Mouse (Mus musculus): ENCODE results near the gene Unc93b1. TPM values are rescaled to one million over a fixed set of nuclear protein-coding genes. Genes with fewer than 3 reads are reported as not detected.

Unc93b1 gene
- polyA plus RNA-seq (2016; fragmentation: Nextera tagmentation; extraction: Ambion mirVana): 12.5 and 12.7 TPM in 2 replicates

DNA sequence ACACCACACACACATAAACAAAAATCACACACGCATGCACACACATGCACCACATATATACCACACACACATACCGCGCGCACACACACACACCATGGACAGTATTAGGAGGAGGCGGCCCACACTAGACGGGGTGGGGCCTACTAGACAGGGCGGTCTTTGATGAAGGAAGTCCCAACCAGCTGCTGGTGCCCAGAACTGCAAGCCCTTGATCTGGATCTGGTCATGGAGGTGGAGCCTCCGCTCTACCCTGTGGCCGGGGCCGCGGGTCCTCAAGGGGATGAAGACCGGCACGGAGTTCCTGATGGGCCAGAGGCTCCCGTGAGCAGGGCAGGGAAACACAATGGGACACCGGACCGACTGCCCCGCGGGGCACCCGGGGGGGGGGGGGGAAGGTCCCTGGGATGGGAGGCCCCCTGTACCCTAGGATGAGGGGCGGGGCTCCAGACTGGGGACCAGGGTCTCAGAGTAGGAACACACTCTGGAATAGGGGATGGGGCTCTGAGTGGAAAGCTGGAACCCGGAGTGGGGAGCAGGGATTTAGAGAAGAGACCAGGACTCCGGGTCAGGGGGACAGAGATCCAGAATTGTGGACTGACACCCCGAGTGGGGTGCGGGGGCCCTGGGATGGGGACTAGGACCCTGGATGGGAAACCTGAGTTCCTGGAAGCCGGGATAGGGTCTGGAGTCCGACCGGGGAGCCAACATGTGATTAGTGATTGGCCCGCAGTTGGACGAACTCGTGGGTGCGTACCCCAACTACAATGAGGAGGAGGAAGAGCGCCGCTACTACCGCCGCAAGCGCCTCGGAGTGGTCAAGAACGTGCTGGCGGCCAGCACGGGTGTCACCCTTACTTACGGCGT, at the start of gene Unc93b1:
TSS of gene Unc93b1 (plus strand) at position 155 of the 864 bp plus-strand sequence.
- 6% methylated on average over 42 of the region's 42 CpGs for WGBS

DNA sequence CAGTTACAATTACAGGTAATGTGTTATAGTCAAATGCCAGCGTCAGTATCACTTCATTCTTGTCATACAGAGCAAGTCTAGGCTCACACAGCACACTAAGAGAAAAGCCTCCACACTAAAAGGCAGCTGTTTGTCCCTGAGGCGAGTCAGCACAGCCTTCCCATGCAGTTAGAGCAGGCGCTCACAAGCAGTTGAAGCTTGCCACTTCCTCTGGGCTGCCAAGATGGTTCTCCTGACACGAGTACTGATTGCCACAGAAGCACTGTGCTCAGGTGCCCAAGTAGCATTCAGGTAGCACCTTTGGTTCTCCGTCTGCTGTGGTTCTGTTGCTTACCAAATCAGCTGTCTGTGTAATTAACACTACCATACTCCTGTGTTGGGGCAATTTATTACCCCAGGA, 45.9 kb upstream of the Unc93b1 start:
- ATAC-seq (ENCODE audit: insufficient number of reproducible peaks, insufficient read depth, low FRiP score, low TSS enrichment): no peak
- Histone ChIP-seq H3K4me1 (no peaks in the 10 kb centered on the region), H3K4me3 (no peak overlapping the region), H3K27ac (no peak overlapping the region), H3K36me3 (peaks cover 61% of the 10 kb centered on the region), H3K9me3 (no peaks in the 10 kb centered on the region), H3K9ac (no peak overlapping the region), H3K4me2 (replicated peaks) (no peak overlapping the region), H3K27me3 (no peaks in the 10 kb centered on the region)
- 91% methylated on average over 5 of the region's 5 CpGs for WGBS

More for the DNA sequence above, at the start of gene Unc93b1:
- peak within 1 kb of the TSS; percentile 46 for H3K4me3 ChIP-seq
- H3K9me3 ChIP-seq: no peaks in the 10 kb centered on the region
- peak; percentile 85 for ATAC-seq (ENCODE audit: insufficient number of reproducible peaks, insufficient read depth, low FRiP score, low TSS enrichment)
- no peaks in the 10 kb centered on the region for H3K36me3 ChIP-seq
- no peaks in the 10 kb centered on the region for H3K27me3 ChIP-seq
- H3K27ac ChIP-seq: no peak within 1 kb of the TSS
- H3K4me2 ChIP-seq (replicated peaks): peak within 1 kb of the TSS; percentile 88
- peak within 1 kb of the TSS; percentile 50 for H3K9ac ChIP-seq
- peaks cover 17% of the 10 kb centered on the region for H3K4me1 ChIP-seq

DNA sequence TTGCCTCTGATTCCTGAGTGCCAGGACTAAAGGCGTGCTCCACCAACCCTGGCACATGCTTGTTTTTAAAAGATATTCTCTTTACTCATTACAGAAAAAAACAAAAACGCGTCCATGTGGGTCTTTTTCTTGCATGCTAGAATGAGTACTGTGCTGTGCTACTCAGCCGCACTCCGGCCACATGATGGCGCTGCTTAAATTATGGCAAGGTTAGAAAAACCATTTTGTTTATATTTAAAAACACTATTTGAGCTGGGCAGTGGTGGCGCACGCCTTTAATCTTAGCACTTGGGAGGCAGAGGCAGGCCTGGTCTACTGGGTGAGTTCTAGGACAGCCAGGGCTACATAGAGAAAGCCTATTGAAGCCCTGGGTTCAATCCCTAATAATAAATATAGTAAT, 44.8 kb upstream of the Unc93b1 start:
- H3K4me1 ChIP-seq: no peaks in the 10 kb centered on the region
- WGBS: 84% methylated on average over 8 of the region's 8 CpGs
- H3K36me3 ChIP-seq: peaks cover 67% of the 10 kb centered on the region
- no peak overlapping the region for H3K4me3 ChIP-seq
- H3K9me3 ChIP-seq: no peaks in the 10 kb centered on the region
- ATAC-seq (ENCODE audit: insufficient number of reproducible peaks, insufficient read depth, low FRiP score, low TSS enrichment): no peak
- H3K27me3 ChIP-seq: no peaks in the 10 kb centered on the region
- H3K9ac ChIP-seq: no peak overlapping the region
- H3K4me2 ChIP-seq (replicated peaks): no peak overlapping the region
- H3K27ac ChIP-seq: no peak overlapping the region

DNA sequence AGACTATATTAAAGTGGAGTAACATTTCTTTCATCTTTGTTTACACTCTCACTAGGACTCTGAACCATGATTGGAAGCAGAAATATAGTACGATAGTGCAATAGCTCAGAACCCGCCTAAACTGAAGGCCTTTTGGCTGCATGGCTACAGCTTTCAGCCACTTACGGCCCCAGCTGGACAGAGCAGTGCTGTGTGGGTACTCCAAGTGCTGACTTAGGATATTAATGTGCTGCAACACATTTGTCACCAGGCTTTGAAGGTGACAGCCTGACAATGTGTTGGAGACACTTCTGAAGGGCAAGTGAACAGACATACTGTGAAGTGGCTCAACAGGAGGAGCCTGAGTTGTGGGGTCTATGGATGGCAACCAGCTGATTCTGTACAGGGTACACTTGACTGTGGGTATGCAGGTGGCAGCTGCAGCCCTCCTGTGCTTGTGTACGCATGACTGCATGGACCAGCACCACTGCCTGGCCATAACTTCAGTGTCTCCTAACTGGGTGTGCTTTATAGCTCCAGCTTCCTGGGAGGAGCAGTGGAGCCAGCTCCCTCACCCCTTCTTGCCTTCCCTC, 41.4 kb upstream of the Unc93b1 start:
- Histone ChIP-seq H3K4me3 (no peak overlapping the region), H3K27me3 (no peaks in the 10 kb centered on the region), H3K4me1 (no peaks in the 10 kb centered on the region), H3K9me3 (no peaks in the 10 kb centered on the region), H3K4me2 (replicated peaks) (no peak overlapping the region), H3K9ac (no peak overlapping the region), H3K27ac (no peak overlapping the region), H3K36me3 (peaks cover 92% of the 10 kb centered on the region)
- ATAC-seq (ENCODE audit: insufficient number of reproducible peaks, insufficient read depth, low FRiP score, low TSS enrichment): no peak
- WGBS: 92% methylated on average over 4 of the region's 4 CpGs

DNA sequence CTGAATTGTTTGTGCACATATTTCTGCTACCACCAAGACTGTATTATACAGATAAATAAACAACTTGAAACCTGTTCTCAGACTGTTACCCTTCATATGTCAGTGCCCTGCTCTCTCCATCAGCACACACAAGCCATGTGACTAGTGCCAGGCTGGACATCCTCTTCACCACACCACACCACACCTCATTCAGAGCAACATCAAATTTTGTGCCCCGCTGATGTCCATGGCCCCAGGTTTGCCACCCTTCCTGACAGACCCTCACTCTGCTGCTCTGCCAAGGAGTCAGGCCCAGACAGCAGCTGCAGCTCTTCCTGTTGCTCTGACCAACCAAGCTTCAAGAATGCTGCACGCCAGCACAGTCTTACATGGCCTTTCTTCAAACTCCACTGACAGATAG, 40.7 kb upstream of the Unc93b1 start:
- Histone ChIP-seq H3K27ac (no peak overlapping the region; the same call in 1 of the 2 replicates), H3K36me3 (peaks cover 91% of the 10 kb centered on the region), H3K4me2 (replicated peaks) (no peak overlapping the region), H3K27me3 (no peaks in the 10 kb centered on the region), H3K4me1 (no peaks in the 10 kb centered on the region), H3K4me3 (no peak overlapping the region), H3K9ac (no peak overlapping the region), H3K9me3 (no peaks in the 10 kb centered on the region)
- WGBS: 87% methylated on average over 2 of the region's 2 CpGs
- ATAC-seq (ENCODE audit: insufficient number of reproducible peaks, insufficient read depth, low FRiP score, low TSS enrichment): no peak

DNA sequence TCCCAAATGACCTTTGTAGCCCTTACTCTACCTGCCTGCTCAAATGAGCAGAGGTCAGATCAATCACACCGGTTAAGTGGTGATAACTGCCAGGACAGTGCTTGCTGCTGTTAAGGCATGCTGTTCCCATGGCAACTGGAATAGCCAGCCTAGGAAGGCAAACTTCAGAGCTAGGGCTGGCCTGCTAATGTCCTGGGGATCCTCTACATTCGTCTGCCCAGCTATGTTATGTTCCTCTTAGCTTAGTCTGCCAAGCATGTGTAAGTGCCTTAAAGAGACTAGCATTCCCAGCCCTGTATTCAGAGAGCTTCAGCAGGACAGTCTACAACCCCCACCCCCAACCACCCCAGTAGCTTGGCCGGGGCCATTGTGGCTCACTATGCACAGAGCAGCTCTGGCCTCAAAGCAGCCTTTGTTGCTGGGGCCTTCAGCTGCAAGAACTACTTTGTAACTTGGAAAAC, 39.8 kb upstream of the Unc93b1 start:
- ATAC-seq (ENCODE audit: insufficient number of reproducible peaks, insufficient read depth, low FRiP score, low TSS enrichment): no peak
- H3K27ac ChIP-seq: 0 out of 2 replicates have a peak overlapping the region, but pooled peaks have one; percentile 12

DNA sequence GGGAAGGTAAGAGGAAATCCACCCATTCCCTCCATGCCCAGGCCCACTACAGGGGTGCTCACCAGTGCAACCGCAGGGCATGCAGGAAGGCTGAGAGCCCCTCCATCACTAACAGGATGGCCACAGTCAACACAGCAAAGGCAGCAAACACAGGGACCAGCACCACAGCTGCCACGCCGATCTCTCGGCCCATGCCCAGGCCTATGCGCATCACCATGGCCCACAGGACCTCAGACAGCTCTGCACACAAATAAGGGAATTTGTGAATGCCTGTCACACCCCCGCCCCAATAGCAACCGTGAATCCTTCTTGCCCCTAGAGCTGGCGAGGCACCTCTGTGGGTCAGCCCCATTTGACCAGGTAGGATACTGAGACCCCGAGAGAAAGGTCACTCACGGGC, 38.8 kb upstream of the Unc93b1 start:
- no peak overlapping the region for H3K9ac ChIP-seq
- H3K4me1 ChIP-seq: no peaks in the 10 kb centered on the region
- 90% methylated on average over 10 of the region's 10 CpGs for WGBS
- ATAC-seq (ENCODE audit: insufficient number of reproducible peaks, insufficient read depth, low FRiP score, low TSS enrichment): no peak
- no peaks in the 10 kb centered on the region for H3K9me3 ChIP-seq
- no peak overlapping the region for H3K27ac ChIP-seq
- H3K27me3 ChIP-seq: no peaks in the 10 kb centered on the region
- no peak overlapping the region for H3K4me3 ChIP-seq
- no peak overlapping the region for H3K4me2 ChIP-seq (replicated peaks)
- H3K36me3 ChIP-seq: peaks cover 83% of the 10 kb centered on the region

More for the DNA sequence above, 39.8 kb upstream of the Unc93b1 start:
- H3K4me1 ChIP-seq: no peaks in the 10 kb centered on the region
- no peak overlapping the region for H3K9ac ChIP-seq
- H3K27me3 ChIP-seq: no peaks in the 10 kb centered on the region
- H3K9me3 ChIP-seq: no peaks in the 10 kb centered on the region
- peaks cover 89% of the 10 kb centered on the region for H3K36me3 ChIP-seq
- WGBS: 27% methylated on average over 3 of the region's 3 CpGs
- no peak overlapping the region for H3K4me2 ChIP-seq (replicated peaks)
- H3K4me3 ChIP-seq: no peak overlapping the region

DNA sequence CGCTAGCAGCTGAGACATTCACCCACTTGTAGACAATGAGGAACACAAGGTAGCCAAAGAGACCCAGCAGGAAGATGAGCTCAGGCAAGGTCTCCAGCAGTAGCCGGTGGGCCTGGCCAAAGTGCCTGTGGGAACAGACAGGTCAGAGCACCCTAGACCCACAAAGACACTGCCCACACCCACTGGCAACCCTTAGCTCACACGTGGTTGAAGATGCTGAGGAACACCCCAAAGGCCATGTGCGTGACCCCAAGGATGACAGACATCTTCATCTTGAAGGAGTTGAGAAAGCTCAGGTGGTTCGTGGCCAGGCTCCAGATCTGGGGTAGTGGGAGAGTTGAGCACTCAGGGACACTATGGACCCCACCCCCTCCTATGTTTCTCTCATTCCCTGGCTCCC, 37.4 kb upstream of the Unc93b1 start:
- Histone ChIP-seq H3K4me2 (replicated peaks) (no peak overlapping the region), H3K36me3 (peaks cover 83% of the 10 kb centered on the region), H3K9me3 (no peaks in the 10 kb centered on the region), H3K4me1 (no peaks in the 10 kb centered on the region), H3K9ac (no peak overlapping the region), H3K27me3 (no peaks in the 10 kb centered on the region), H3K4me3 (no peak overlapping the region), H3K27ac (no peak overlapping the region)
- no peak for ATAC-seq (ENCODE audit: insufficient number of reproducible peaks, insufficient read depth, low FRiP score, low TSS enrichment)
- WGBS: 91% methylated on average over 5 of the region's 5 CpGs

DNA sequence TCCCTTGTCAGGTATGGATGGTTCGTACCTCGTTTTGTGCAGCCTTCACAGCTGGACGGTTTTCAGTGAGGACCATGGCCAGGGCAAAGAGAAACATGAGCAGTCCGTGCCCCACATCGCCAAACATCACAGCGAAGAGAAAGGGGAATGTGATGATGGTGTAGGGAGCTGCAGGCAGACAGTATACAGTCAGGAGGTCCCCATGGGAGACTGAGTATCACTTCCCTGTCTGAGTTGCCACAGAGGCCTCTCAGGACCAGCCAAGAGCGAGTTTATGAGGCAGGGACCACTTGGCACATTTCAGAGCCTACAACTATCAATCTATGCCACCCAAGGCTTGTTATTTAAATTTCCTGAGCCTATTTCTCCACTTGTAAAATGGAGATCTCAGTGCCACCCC, 36.0 kb upstream of the Unc93b1 start:
- Histone ChIP-seq H3K9me3 (no peaks in the 10 kb centered on the region), H3K4me2 (replicated peaks) (no peak overlapping the region), H3K4me3 (no peak overlapping the region), H3K4me1 (peaks cover 2% of the 10 kb centered on the region), H3K9ac (no peak overlapping the region), H3K27me3 (no peaks in the 10 kb centered on the region), H3K36me3 (peaks cover 81% of the 10 kb centered on the region), H3K27ac (no peak overlapping the region)
- 80% methylated on average over 7 of the region's 7 CpGs for WGBS
- ATAC-seq (ENCODE audit: insufficient number of reproducible peaks, insufficient read depth, low FRiP score, low TSS enrichment): no peak

DNA sequence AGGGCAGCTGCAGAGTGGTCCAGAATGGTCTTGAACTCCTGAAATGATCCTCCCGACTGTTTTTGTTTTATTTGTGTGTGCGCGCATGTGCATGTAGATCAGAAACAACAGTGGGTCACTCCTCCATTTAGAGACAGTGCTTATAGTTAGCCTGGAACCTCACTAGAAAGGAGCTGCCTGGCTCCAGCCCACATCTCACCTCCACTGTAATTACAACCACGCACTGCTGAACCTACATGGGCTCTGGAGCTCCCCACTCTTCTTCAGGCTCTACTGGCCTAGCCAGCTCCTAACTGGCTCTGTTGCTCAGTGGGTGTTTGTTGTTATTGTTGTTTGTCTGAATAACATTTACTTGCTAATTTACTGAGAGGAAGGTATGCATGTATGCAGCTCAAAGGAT, 35.4 kb upstream of the Unc93b1 start:
- Histone ChIP-seq H3K4me3 (no peak overlapping the region), H3K9me3 (no peaks in the 10 kb centered on the region), H3K4me2 (replicated peaks) (no peak overlapping the region), H3K4me1 (peaks cover 9% of the 10 kb centered on the region), H3K36me3 (peaks cover 74% of the 10 kb centered on the region), H3K27me3 (no peaks in the 10 kb centered on the region), H3K27ac (no peak overlapping the region), H3K9ac (no peak overlapping the region)
- ATAC-seq (ENCODE audit: insufficient number of reproducible peaks, insufficient read depth, low FRiP score, low TSS enrichment): no peak
- WGBS: 89% methylated on average over 4 of the region's 4 CpGs

DNA sequence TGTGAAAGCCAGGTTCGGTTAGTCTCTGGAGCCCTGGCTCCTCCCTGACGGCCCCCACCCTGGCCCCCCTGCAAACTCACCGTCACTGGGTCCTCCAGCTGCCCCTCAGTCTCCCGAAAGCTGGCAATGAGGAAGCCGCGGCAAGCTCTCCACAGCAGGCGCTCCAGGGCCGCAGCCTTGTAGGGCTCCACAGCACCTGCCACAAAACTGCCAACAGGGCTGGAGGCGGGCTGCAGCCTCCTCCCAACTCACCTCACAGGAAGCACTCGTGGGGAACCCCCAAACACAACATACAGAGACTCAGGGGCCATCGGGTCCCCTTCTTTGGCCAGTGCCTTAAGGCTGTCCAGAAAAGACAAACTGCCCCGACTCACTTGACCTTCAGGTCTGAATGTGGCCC, 32.0 kb upstream of the Unc93b1 start:
- H3K4me1 ChIP-seq: peaks cover 36% of the 10 kb centered on the region

More for the DNA sequence above, 32.0 kb upstream of the Unc93b1 start:
- Histone ChIP-seq H3K9ac (no peak overlapping the region), H3K27ac (no peak overlapping the region), H3K4me3 (no peak overlapping the region), H3K27me3 (no peaks in the 10 kb centered on the region), H3K36me3 (peaks cover 42% of the 10 kb centered on the region), H3K4me2 (replicated peaks) (no peak overlapping the region), H3K9me3 (no peaks in the 10 kb centered on the region)
- WGBS: 80% methylated on average over 12 of the region's 12 CpGs
- ATAC-seq (ENCODE audit: insufficient number of reproducible peaks, insufficient read depth, low FRiP score, low TSS enrichment): no peak
